Mouse (Mus musculus) neural tube, embryonic 15.5 days (tissue): ENCODE results near the gene Mrpl58. TPM values are rescaled to one million over a fixed set of nuclear protein-coding genes. Genes with fewer than 3 reads are reported as not detected.
"Not testable (repeated sequence)": the region's sequence is repeated elsewhere in the genome, so short reads cannot be mapped to it uniquely, and the experiment has no call there.

Source experiments
- ATAC-seq: fragments of 200-750 bp; cut with Nextera tagmentation; 2 replicates; pipeline ENCODE4 v1.8.0; 2017; ENCODE audit warnings: mild to moderate bottlenecking, moderate TSS enrichment, moderate library complexity; ENCODE audit not compliant: low FRiP score
- H3K27ac ChIP-seq: fragments of 300-500 bp; sonication (generic); replicated peaks from 2 replicates; pipeline ENCODE4 v1.5.1; 2015; ENCODE audit warnings: mild to moderate bottlenecking, inconsistent platforms
- H3K27me3 ChIP-seq: fragments of 300-500 bp; sonication (generic); replicated peaks from 2 replicates; pipeline ENCODE4 v1.6.1; 2015; ENCODE audit warnings: inconsistent platforms
- H3K36me3 ChIP-seq: fragments of 300-500 bp; sonication (generic); 2 replicates; pipeline ENCODE4 v1.6.1; 2015; ENCODE audit warnings: inconsistent platforms
- H3K4me1 ChIP-seq: fragments of 300-500 bp; sonication (generic); 2 replicates; pipeline ENCODE4 v1.6.1; 2015; ENCODE audit warnings: inconsistent platforms
- H3K4me2 ChIP-seq: fragments of 300-500 bp; sonication (generic); 2 replicates; pipeline ENCODE4 v1.6.1; 2015; ENCODE audit warnings: inconsistent platforms, mild to moderate bottlenecking, moderate library complexity
- H3K4me3 ChIP-seq: fragments of 300-500 bp; sonication (generic); replicated peaks from 2 replicates; pipeline ENCODE4 v1.5.1; 2015; ENCODE audit warnings: mild to moderate bottlenecking, inconsistent platforms
- H3K9ac ChIP-seq: fragments of 300-500 bp; sonication (generic); replicated peaks from 2 replicates; pipeline ENCODE4 v1.6.1; 2015; ENCODE audit warnings: mild to moderate bottlenecking, inconsistent platforms
- H3K9me3 ChIP-seq: fragments of 300-500 bp; sonication (generic); replicated peaks from 2 replicates; pipeline ENCODE4 v1.6.1; 2016; ENCODE audit warnings: inconsistent platforms
- WGBS: fragments of 180-500 bp; shearing (Covaris S2); methylation state at CpG from one replicate; pipeline ENCODE4 v1.1.7; 2015; ENCODE audit warnings: mixed read lengths; 5-methylcytosine and 5-hydroxymethylcytosine counted together
- microRNA-seq: library from miRNA; unstranded; fragments of <30 nt; microRNA quantifications from one replicate; pipeline ENCODE4, GENCODE M21; 2017
- polyA plus RNA-seq: library from polyadenylated mRNA; unstranded; fragments of >200 nt; fragmentation: Nextera tagmentation; extraction: Ambion mirVana; gene quantifications from 2 replicates; pipeline ENCODE4 v1.2.1, GENCODE M21; 2015

The Mrpl58 gene
- polyA plus RNA-seq, 1 experiment from 2014 or later: 175 TPM

DNA sequence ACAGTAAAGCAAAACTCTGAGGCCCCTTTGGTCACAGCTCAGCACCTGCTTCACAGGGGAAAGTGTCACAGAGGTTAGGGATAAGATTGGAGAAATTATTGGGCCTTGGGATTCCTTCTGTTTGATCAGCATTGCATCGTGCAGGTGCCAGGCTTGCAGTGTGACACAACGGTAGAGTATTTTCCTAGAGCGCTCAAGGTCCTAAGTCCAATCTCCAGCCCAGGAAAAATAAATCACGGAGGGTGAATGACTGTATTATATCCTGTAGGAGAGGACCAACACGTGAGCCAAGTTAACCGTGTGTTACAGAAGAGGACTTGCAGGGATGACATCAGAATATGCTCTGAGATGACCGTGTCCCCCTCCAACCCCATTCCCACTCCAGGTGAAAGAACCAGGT is 46.6 kb downstream of the Mrpl58 start:
- no peak overlapping the region for H3K4me3 ChIP-seq
- ATAC-seq: no peak
- H3K4me1 ChIP-seq: no peaks in the 10 kb centered on the region
- no peak overlapping the region for H3K27ac ChIP-seq
- H3K9me3 ChIP-seq: no peaks in the 10 kb centered on the region
- H3K4me2 ChIP-seq: no peak overlapping the region
- H3K27me3 ChIP-seq: no peaks in the 10 kb centered on the region
- H3K9ac ChIP-seq: no peak overlapping the region
- no peaks in the 10 kb centered on the region for H3K36me3 ChIP-seq
- WGBS: 85% methylated on average over 7 of the region's 7 CpGs

- ATAC-seq: no peak
- Histone ChIP-seq H3K4me2 (no peak overlapping the region), H3K9me3 (no peaks in the 10 kb centered on the region), H3K9ac (no peak overlapping the region), H3K4me1 (no peaks in the 10 kb centered on the region), H3K27me3 (no peaks in the 10 kb centered on the region), H3K36me3 (no peaks in the 10 kb centered on the region), H3K27ac (no peak overlapping the region), H3K4me3 (no peak overlapping the region)
- 88% methylated on average over 8 of the region's 8 CpGs for WGBS
These were observed 48.3 kb downstream of the Mrpl58 start for GRCm38 (mm10) chr11:115451781-115452241.

GRCm38 (mm10) chr11:115452281-115452860 is 48.8 kb downstream of the Mrpl58 start:
- Histone ChIP-seq H3K4me1 (no peaks in the 10 kb centered on the region), H3K27me3 (no peaks in the 10 kb centered on the region), H3K36me3 (no peaks in the 10 kb centered on the region), H3K27ac (no peak overlapping the region), H3K9ac (no peak overlapping the region), H3K4me3 (no peak overlapping the region), H3K4me2 (no peak overlapping the region), H3K9me3 (no peaks in the 10 kb centered on the region)
- WGBS: 80% methylated on average over 7 of the region's 7 CpGs
- no peak for ATAC-seq

- Histone ChIP-seq H3K27me3 (no peaks in the 10 kb centered on the region), H3K9ac (no peak overlapping the region), H3K4me2 (no peak overlapping the region), H3K4me3 (no peak overlapping the region), H3K4me1 (no peaks in the 10 kb centered on the region), H3K9me3 (no peaks in the 10 kb centered on the region), H3K36me3 (no peaks in the 10 kb centered on the region), H3K27ac (no peak overlapping the region)
- no peak for ATAC-seq
- WGBS: 81% methylated on average over 4 of the region's 4 CpGs
These were observed 49.8 kb downstream of the Mrpl58 start for GRCm38 (mm10) chr11:115453306-115453705.

DNA sequence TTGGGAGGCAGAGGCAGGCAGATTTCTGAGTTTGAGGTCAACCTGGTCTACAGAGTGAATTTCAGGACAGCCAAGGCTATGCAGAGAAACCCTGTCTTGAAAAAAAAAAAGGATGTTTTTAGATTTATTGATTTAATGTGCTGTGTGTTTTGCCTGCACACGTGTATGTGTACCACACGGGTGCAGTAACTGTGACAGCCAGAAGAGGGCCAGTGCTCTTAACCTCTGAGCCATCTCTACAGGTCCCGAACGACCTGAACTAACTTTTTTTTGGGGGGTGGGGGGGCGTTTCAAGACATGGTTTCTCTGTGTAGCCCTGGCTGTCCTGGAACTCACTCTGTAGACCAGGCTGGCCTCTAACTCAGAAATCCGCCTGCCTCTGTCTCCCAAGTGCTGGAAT is 51.3 kb downstream of the Mrpl58 start:
- H3K4me2 ChIP-seq, H3K9ac ChIP-seq, ATAC-seq, H3K27me3 ChIP-seq, H3K4me3 ChIP-seq, H3K4me1 ChIP-seq, H3K36me3 ChIP-seq, H3K27ac ChIP-seq, H3K9me3 ChIP-seq: not testable (repeated sequence)
- WGBS: 90% methylated on average over 6 of the region's 6 CpGs

- Histone ChIP-seq H3K27me3 (no peaks in the 10 kb centered on the region), H3K36me3 (no peaks in the 10 kb centered on the region), H3K27ac (no peak overlapping the region), H3K4me1 (no peaks in the 10 kb centered on the region), H3K9ac (no peak overlapping the region), H3K4me3 (no peak overlapping the region), H3K9me3 (no peaks in the 10 kb centered on the region), H3K4me2 (no peak overlapping the region)
- no peak for ATAC-seq
- 91% methylated on average over 15 of the region's 15 CpGs for WGBS
These were observed 52.1 kb downstream of the Mrpl58 start for GRCm38 (mm10) chr11:115455619-115456018.

DNA sequence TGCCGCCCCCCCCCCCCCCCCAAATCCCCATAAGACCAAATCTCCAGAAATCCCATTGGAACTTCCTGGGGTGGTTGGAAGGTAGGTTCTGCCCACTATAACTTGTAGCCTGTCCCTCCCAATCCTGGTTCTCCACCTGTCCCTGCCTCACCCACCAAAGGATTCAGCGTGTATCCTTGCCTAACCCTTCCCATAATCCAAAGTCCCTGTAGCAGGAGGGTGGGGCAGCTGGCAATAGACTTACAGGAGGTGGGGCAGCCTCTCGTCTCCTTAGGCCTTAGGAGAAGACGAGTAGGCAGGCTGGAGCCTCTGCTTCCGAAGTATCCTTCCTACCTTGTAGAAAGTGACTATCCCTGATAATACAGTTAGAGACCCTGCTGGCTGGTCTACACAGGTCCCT is 52.6 kb downstream of the Mrpl58 start:
- Histone ChIP-seq H3K4me2 (no peak overlapping the region), H3K4me3 (no peak overlapping the region), H3K4me1 (no peaks in the 10 kb centered on the region), H3K27ac (no peak overlapping the region), H3K27me3 (no peaks in the 10 kb centered on the region), H3K9me3 (no peaks in the 10 kb centered on the region), H3K9ac (no peak overlapping the region), H3K36me3 (no peaks in the 10 kb centered on the region)
- no peak for ATAC-seq
- WGBS: 94% methylated on average over 5 of the region's 5 CpGs

DNA sequence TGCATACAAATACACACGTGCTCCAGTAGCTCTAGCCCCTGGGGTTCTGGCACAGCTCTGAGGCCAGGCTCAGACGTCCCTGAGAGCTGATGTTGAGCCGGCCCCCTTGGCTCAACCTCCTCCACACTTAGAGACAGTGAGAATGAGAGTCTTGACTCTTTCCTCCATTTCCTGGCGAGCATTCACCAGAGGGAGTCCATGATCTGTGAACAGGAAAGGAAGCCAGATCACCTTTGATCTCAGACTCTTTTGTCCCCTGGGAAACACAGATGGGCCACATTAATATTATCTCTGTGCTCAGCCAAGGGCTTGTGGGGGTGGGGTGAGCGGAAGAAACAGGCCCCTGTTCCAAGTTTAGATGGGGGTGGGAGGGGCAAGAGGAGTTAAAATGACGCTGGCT is 53.9 kb downstream of the Mrpl58 start:
- WGBS: 47% methylated on average over 6 of the region's 6 CpGs
- no peak for ATAC-seq
- H3K4me3 ChIP-seq: no peak overlapping the region
- no peaks in the 10 kb centered on the region for H3K9me3 ChIP-seq
- no peaks in the 10 kb centered on the region for H3K36me3 ChIP-seq
- no peak overlapping the region for H3K27ac ChIP-seq
- H3K4me2 ChIP-seq: no peak overlapping the region
- no peaks in the 10 kb centered on the region for H3K27me3 ChIP-seq
- no peak overlapping the region for H3K9ac ChIP-seq
- H3K4me1 ChIP-seq: no peaks in the 10 kb centered on the region

DNA sequence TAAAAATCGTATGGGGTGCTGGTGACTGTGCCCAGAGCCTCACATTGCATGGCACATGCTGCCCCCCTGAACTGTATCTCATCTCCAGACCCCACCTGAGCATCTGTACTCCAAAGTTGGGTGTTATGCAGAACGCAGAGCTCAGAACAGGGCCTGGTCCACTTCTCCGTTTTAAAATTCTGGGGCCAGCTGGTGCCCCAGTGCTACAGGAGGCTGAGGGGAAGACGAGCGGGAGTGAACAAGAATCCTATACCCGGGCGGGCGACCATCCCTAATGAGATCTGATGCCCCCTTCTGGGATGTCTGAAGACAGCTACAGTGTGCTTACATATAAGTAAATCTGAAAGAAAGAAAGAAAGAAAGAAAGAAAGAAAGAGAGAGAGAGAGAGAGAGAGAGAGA is 57.4 kb downstream of the Mrpl58 start:
- Histone ChIP-seq H3K36me3 (no peaks in the 10 kb centered on the region), H3K27ac (no peak overlapping the region), H3K9me3 (no peaks in the 10 kb centered on the region), H3K4me2 (no peak overlapping the region), H3K4me3 (no peak overlapping the region), H3K27me3 (no peaks in the 10 kb centered on the region), H3K4me1 (no peaks in the 10 kb centered on the region), H3K9ac (no peak overlapping the region)
- 26% methylated on average over 8 of the region's 8 CpGs for WGBS
- no peak for ATAC-seq

DNA sequence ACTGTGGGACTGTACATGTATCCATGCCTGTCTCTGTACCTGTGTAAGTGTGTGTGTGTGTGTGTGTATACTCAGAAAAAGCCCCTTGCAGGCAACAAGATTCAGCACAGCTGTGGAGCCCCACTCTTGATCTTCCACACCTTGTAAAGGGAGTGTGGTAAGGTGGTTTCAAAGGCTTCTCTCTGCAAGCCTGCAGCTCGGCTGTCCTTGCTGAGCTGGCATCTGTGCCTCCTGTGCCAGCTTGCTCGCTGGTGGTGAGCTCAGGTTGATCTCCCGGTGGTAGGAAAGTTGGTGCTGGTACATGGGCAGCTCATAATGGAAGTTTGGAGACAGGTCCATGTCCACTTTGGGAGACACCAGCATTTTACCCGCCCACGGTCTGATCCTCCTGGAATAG is 58.3 kb downstream of the Mrpl58 start:
- Histone ChIP-seq H3K36me3 (no peaks in the 10 kb centered on the region), H3K9ac (no peak overlapping the region), H3K4me3 (no peak overlapping the region), H3K4me1 (no peaks in the 10 kb centered on the region), H3K4me2 (no peak overlapping the region), H3K27ac (no peak overlapping the region), H3K9me3 (no peaks in the 10 kb centered on the region), H3K27me3 (no peaks in the 10 kb centered on the region)
- WGBS: 84% methylated on average over 5 of the region's 5 CpGs
- no peak for ATAC-seq

Small RNAs within 50 kb of the gene (microRNA-seq; reads per million reads assigned to microRNA genes)
- gene Mir3968: not detected

Other genes starting within 250 kb of the Mrpl58 start
- gene Slc9a3r1, start 240.4 kb upstream of the Mrpl58 start, polyA plus RNA-seq: 45.5 and 80.6 TPM in 2 replicates
- gene Tmem104, start 216.3 kb upstream of the Mrpl58 start, polyA plus RNA-seq: 11.7 TPM in 2 replicates
- 22.0 and 22.8 TPM in 2 replicates for gene Nat9, start 215.9 kb upstream of the Mrpl58 start, polyA plus RNA-seq
- gene Grin2c, start 136.5 kb upstream of the Mrpl58 start, polyA plus RNA-seq: 0.34 and 0.44 TPM in 2 replicates
- 18.6 and 21.5 TPM in 2 replicates for gene Fdxr, start 126.7 kb upstream of the Mrpl58 start, polyA plus RNA-seq
- 2.0 and 2.1 TPM in 2 replicates for gene Fads6, start 106.1 kb upstream of the Mrpl58 start, polyA plus RNA-seq
- 0.15 and 0.26 TPM in 2 replicates for gene Otop2, start 96.6 kb upstream of the Mrpl58 start, polyA plus RNA-seq
- gene Ush1g, start 81.7 kb upstream of the Mrpl58 start, polyA plus RNA-seq: 0.09 and 0.14 TPM in 2 replicates
- 2.5 and 2.6 TPM in 2 replicates for gene Otop3, start 69.0 kb upstream of the Mrpl58 start, polyA plus RNA-seq
- gene Hid1, start 36.0 kb upstream of the Mrpl58 start, polyA plus RNA-seq: 49.5 and 55.6 TPM in 2 replicates
- 21.5 and 23.9 TPM in 2 replicates for gene Cdr2l, start 21.8 kb upstream of the Mrpl58 start, polyA plus RNA-seq
- 949 and 1,025 TPM in 2 replicates for gene Atp5h, start 16.2 kb downstream of the Mrpl58 start, polyA plus RNA-seq
- 19.0 and 22.4 TPM in 2 replicates for gene Kctd2, start 16.4 kb downstream of the Mrpl58 start, polyA plus RNA-seq
- gene Trim80, start 36.8 kb downstream of the Mrpl58 start, polyA plus RNA-seq: 0.09 and 0.10 TPM in 2 replicates
- 0.44 and 7.2 TPM in 2 replicates for gene Slc16a5, start 58.7 kb downstream of the Mrpl58 start, polyA plus RNA-seq
- 16.2 and 17.8 TPM in 2 replicates for gene Armc7, start 71.9 kb downstream of the Mrpl58 start, polyA plus RNA-seq
- 95.5 and 96.2 TPM in 2 replicates for gene Nt5c, start 88.1 kb downstream of the Mrpl58 start, polyA plus RNA-seq
- gene Jpt1, start 110.6 kb downstream of the Mrpl58 start, polyA plus RNA-seq: 1,012 and 1,180 TPM in 2 replicates
- 882 and 892 TPM in 2 replicates for gene Sumo2, start 132.5 kb downstream of the Mrpl58 start, polyA plus RNA-seq
- gene Nup85, start 160.7 kb downstream of the Mrpl58 start, polyA plus RNA-seq: 101 and 120 TPM in 2 replicates
- gene Mrps7, start 200.2 kb downstream of the Mrpl58 start, polyA plus RNA-seq: 81.0 and 83.8 TPM in 2 replicates
- 34.6 and 35.0 TPM in 2 replicates for gene Gga3, start 200.3 kb downstream of the Mrpl58 start, polyA plus RNA-seq
- gene Mif4gd, start 209.2 kb downstream of the Mrpl58 start, polyA plus RNA-seq: 11.5 and 19.4 TPM in 2 replicates
- 49.0 and 52.8 TPM in 2 replicates for gene Slc25a19, start 224.5 kb downstream of the Mrpl58 start, polyA plus RNA-seq